Mouse (Mus musculus): ENCODE results near the gene Smndc1.

- TF ChIP-seq POLR2A (IDR thresholded peaks at IDR 0.05; ENCODE audit: insufficient read depth, low read length) (no peak), CTCF (IDR thresholded peaks at IDR 0.05; ENCODE audit: low read depth, low read length) (no peak), EP300 (IDR thresholded peaks at IDR 0.05; ENCODE audit: insufficient read depth, low read depth, low read length) (no peak)
These were observed 23.5 kb downstream of the Smndc1 start for GRCm38 (mm10) chr19:53366881-53367280.

All from ES-Bruce4 (cell line).